Mouse (Mus musculus) heart, adult 11 months (tissue): Measurements from ENCODE around the gene Htr1a.

Experiments
- DNase-seq: peaks from one replicate; pipeline ENCODE4 v3.0.0; 2022

Gene Htr1a

GRCm38 (mm10) chr13:105443339-105443738, at the start of gene Htr1a:
TSS of gene Htr1a (plus strand) at chr13:105443639.
- no peak for DNase-seq

GRCm38 (mm10) chr13:105411535-105412326, 31.7 kb upstream of the Htr1a start:
- no peak for DNase-seq

GRCm38 (mm10) chr13:105412327-105412722, 31.1 kb upstream of the Htr1a start:
- no peak for DNase-seq

GRCm38 (mm10) chr13:105433141-105433540, 10.3 kb upstream of the Htr1a start:
- DNase-seq: no peak

- DNase-seq: no peak
These were observed 9.8 kb upstream of the Htr1a start for GRCm38 (mm10) chr13:105433630-105434029.

GRCm38 (mm10) chr13:105442576-105442975, 863 bp upstream of the Htr1a start:
- DNase-seq: no peak

GRCm38 (mm10) chr13:105443871-105444237, 415 bp downstream of the Htr1a start:
- no peak for DNase-seq

GRCm38 (mm10) chr13:105444238-105444894, 927 bp downstream of the Htr1a start:
- DNase-seq: no peak

- DNase-seq: no peak
These were observed 1.4 kb downstream of the Htr1a start for GRCm38 (mm10) chr13:105444895-105445281.

GRCm38 (mm10) chr13:105446239-105446638, 2.8 kb downstream of the Htr1a start:
- DNase-seq: no peak

- DNase-seq: no peak
These were observed 4.3 kb downstream of the Htr1a start for GRCm38 (mm10) chr13:105447695-105448094.

GRCm38 (mm10) chr13:105451536-105451935, 8.1 kb downstream of the Htr1a start:
- no peak for DNase-seq
